In the genomic region with DNA sequence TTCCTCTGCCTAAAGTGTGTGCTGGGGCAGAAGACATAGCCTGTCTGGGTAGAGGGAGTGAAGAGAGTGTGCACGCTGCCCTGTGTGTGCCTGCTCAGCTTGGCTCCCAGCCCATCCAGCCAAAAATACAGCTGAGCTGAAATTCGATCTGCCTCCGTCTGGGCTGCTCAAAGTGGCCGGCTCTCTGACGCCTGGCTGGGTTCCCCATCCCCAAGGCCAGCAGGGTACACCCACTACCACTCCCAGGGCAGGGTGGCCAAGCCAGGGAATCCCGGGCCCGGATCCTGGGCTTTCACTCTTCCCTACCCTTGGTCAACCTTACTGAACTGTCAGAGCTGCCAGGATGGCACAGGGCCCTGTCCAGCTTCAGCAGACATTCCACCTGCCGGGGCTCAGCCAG, we compare ENCODE assay signal across 9 mouse cellular contexts. TPM values are rescaled to one million over a fixed set of nuclear protein-coding genes. Genes with fewer than 3 reads are reported as not detected.
DNase-seq lines count a peak whose midpoint lies in the region; ATAC-seq and TF ChIP-seq lines count a peak whose summit lies in the region.
"Had no signal": no experiment of that assay in that cellular context is flagged by ENCODE, and none has a peak within 500 bp of the region (broad histone marks: within the 10 kb centered on the region; RNA-seq: fewer than 3 reads in every experiment).

No protein-coding gene starts in this region.

- no peak overlapping the region for H3K9ac ChIP-seq in liver, postnatal 0 days (replicated peaks)
- no peak overlapping the region for H3K9ac ChIP-seq in intestine, postnatal 0 days (ENCODE audit: low read depth, low read length)
- H3K9ac ChIP-seq in neural tube, embryonic 13.5 days, result 0 out of 2 replicates have a peak overlapping the region, but pooled peaks have one; percentile 34

- 39% methylated on average over 8 of the region's 8 CpGs for WGBS in liver, postnatal 0 days (ENCODE audit: insufficient replicate concordance)
- 33% methylated on average over 8 of the region's 8 CpGs for WGBS in intestine, postnatal 0 days
- WGBS in neural tube, embryonic 13.5 days, result 20% methylated on average over 8 of the region's 8 CpGs

- no peak for ATAC-seq in liver, postnatal 0 days
- no peak for ATAC-seq in intestine, postnatal 0 days
- ATAC-seq in neural tube, embryonic 13.5 days (ENCODE audit: low read depth), result no peak

- no peak overlapping the region for H3K4me3 ChIP-seq in liver, postnatal 0 days (ENCODE audit: low read depth, low read length)
- no peak overlapping the region for H3K4me3 ChIP-seq in intestine, postnatal 0 days (ENCODE audit: low read depth, low read length)
- no peak overlapping the region for H3K4me3 ChIP-seq in neural tube, embryonic 13.5 days

- no peak for TF ChIP-seq EP300 in liver, postnatal 0 days (IDR thresholded peaks at IDR 0.05; ENCODE audit: low read depth)

- TF ChIP-seq CTCF in liver, postnatal 0 days (IDR thresholded peaks at IDR 0.05; ENCODE audit: low read depth), result no peak
- no peak for TF ChIP-seq CTCF in intestine, postnatal 0 days (IDR thresholded peaks at IDR 0.05; ENCODE audit: low read depth)

- H3K27ac ChIP-seq in liver, postnatal 0 days (ENCODE audit: low read depth), result peak overlapping the region; percentile 83; the same call in 1 of the 2 replicates
- H3K27ac ChIP-seq in intestine, postnatal 0 days (ENCODE audit: low read depth, low read length), result peak overlapping the region; percentile 94
- H3K27ac ChIP-seq in neural tube, embryonic 13.5 days (replicated peaks), result 0 out of 2 replicates have a peak overlapping the region, but pooled peaks have one; percentile 4

- H3K4me1 ChIP-seq in liver, postnatal 0 days (ENCODE audit: insufficient read depth), result peaks cover 60% of the 10 kb centered on the region
- H3K4me1 ChIP-seq in intestine, postnatal 0 days (replicated peaks; ENCODE audit: control insufficient read depth, insufficient read depth, low read length), result peaks cover 50% of the 10 kb centered on the region
- peaks cover 55% of the 10 kb centered on the region for H3K4me1 ChIP-seq in neural tube, embryonic 13.5 days (replicated peaks)

- peak overlapping the region; percentile 70; the same call in 1 of the 2 replicates for H3K4me2 ChIP-seq in liver, postnatal 0 days (ENCODE audit: low read depth, low read length)
- H3K4me2 ChIP-seq in intestine, postnatal 0 days (replicated peaks; ENCODE audit: low read depth), result peak overlapping the region; percentile 68
- H3K4me2 ChIP-seq in neural tube, embryonic 13.5 days, result no peak overlapping the region

- DNase-seq in liver, postnatal 0 days, result peak; percentile 49
- DNase-seq in liver, result no peak
- peak; percentile 81 for DNase-seq in adipocyte (ENCODE audit: low spot score)
- DNase-seq in gastrocnemius, adult 18-20 months (ENCODE audit: low spot score), result peak; percentile 92
- DNase-seq in frontal cortex, postnatal 25 days (ENCODE audit: low spot score in 2 of 2), result no peak
- no peak for DNase-seq in layer of hippocampus, postnatal 25 days (ENCODE audit: extremely low spot score in 1 of 2, low spot score in 1 of 2)

- H3K9me3 ChIP-seq in liver, postnatal 0 days (ENCODE audit: low read length), result no peaks in the 10 kb centered on the region
- no peaks in the 10 kb centered on the region for H3K9me3 ChIP-seq in intestine, postnatal 0 days (ENCODE audit: control insufficient read depth)
- no peaks in the 10 kb centered on the region for H3K9me3 ChIP-seq in neural tube, embryonic 13.5 days

- no peaks in the 10 kb centered on the region for H3K27me3 ChIP-seq in liver, postnatal 0 days (ENCODE audit: insufficient read depth, low read length)
- H3K27me3 ChIP-seq in intestine, postnatal 0 days (replicated peaks; ENCODE audit: control insufficient read depth, insufficient read depth, low read length), result no peaks in the 10 kb centered on the region
- H3K27me3 ChIP-seq in neural tube, embryonic 13.5 days, result no peaks in the 10 kb centered on the region; the same call in 1 of the 2 replicates

- H3K36me3 ChIP-seq in liver, postnatal 0 days (replicated peaks; ENCODE audit: insufficient read depth, low read length), result no peaks in the 10 kb centered on the region
- H3K36me3 ChIP-seq in intestine, postnatal 0 days (ENCODE audit: control insufficient read depth, insufficient read depth), result no peaks in the 10 kb centered on the region
- no peaks in the 10 kb centered on the region for H3K36me3 ChIP-seq in neural tube, embryonic 13.5 days

RNA-seq across cellular contexts. Expression of gene Acvrl1, which starts 15.2 kb away (rescaled TPM):
- polyA plus RNA-seq in liver, postnatal 0 days (2015; fragmentation: Nextera tagmentation; extraction: Ambion mirVana), result 2.3 and 2.6 TPM in 2 replicates
- 10 to 100 TPM in 1 of 2 experiments, 1 to 10 TPM in 1; 8.6 to 11.7 TPM for total RNA-seq in gastrocnemius, adult 18-20 months (2021)
- polyA plus RNA-seq in intestine, postnatal 0 days (2015; fragmentation: Nextera tagmentation; extraction: Ambion mirVana), result 13.8 and 14.6 TPM in 2 replicates
- polyA plus RNA-seq in neural tube, embryonic 13.5 days (2015; fragmentation: Nextera tagmentation; extraction: Ambion mirVana), result 8.1 and 9.0 TPM in 2 replicates
- total RNA-seq in layer of hippocampus, postnatal 25 days (2021), result 10 to 100 TPM in 1 of 2 experiments, 1 to 10 TPM in 1; 8.6 to 10.5 TPM

RNA-seq across cellular contexts. Expression of gene Ankrd33, which starts 27.9 kb away (rescaled TPM):
- not detected in 2 replicates for polyA plus RNA-seq in liver, postnatal 0 days (2015; fragmentation: Nextera tagmentation; extraction: Ambion mirVana)
- not detected for total RNA-seq in gastrocnemius, adult 18-20 months (2021)
- not detected in 2 replicates for polyA plus RNA-seq in intestine, postnatal 0 days (2015; fragmentation: Nextera tagmentation; extraction: Ambion mirVana)
- polyA plus RNA-seq in neural tube, embryonic 13.5 days (2015; fragmentation: Nextera tagmentation; extraction: Ambion mirVana), result not detected in 2 replicates
- total RNA-seq in layer of hippocampus, postnatal 25 days (2021), result not detected
- total RNA-seq: layer of hippocampus, adult 18-20 months had no signal

RNA-seq across cellular contexts. Expression of gene Acvr1b, which starts 30.4 kb away (rescaled TPM):
- polyA plus RNA-seq in liver, postnatal 0 days (2015; fragmentation: Nextera tagmentation; extraction: Ambion mirVana), result 2.2 TPM in 2 replicates
- 10 to 100 TPM; 26.0 to 48.0 TPM for total RNA-seq in gastrocnemius, adult 18-20 months (2021)
- 6.0 and 6.8 TPM in 2 replicates for polyA plus RNA-seq in intestine, postnatal 0 days (2015; fragmentation: Nextera tagmentation; extraction: Ambion mirVana)
- polyA plus RNA-seq in neural tube, embryonic 13.5 days (2015; fragmentation: Nextera tagmentation; extraction: Ambion mirVana), result 18.0 and 18.8 TPM in 2 replicates
- total RNA-seq in layer of hippocampus, postnatal 25 days (2021), result 10 to 100 TPM; 82.8 to 83.1 TPM

Comparison
In these comparisons a context has a peak if more than half of its experiments do, and no peak if none do; other contexts are left out.
1. DNase-seq: peak in liver, postnatal 0 days (single experiment), adipocyte (single experiment) and gastrocnemius, adult 18-20 months (single experiment); none in liver (single experiment), frontal cortex, postnatal 25 days (0 of 2) and layer of hippocampus, postnatal 25 days (0 of 2).
2. H3K27ac ChIP-seq: peak in every context shown above with its lines; median percentile 94 in intestine, postnatal 0 days; 83 in liver, postnatal 0 days; 4 in neural tube, embryonic 13.5 days.